Mouse (Mus musculus): Measurements from ENCODE around the gene Sox30. TPM values are rescaled to one million over a fixed set of nuclear protein-coding genes. Genes with fewer than 3 reads are reported as not detected.
A peak's percentile ranks its signal among the peaks of the same experiment; 100 is the strongest.
"Not testable (repeated sequence)": the region's sequence is repeated elsewhere in the genome, so short reads cannot be mapped to it uniquely, and the experiment has no call there.

The Sox30 gene
- polyA plus RNA-seq, 1 experiment from 2014 or later, result 0.23 TPM

DNA sequence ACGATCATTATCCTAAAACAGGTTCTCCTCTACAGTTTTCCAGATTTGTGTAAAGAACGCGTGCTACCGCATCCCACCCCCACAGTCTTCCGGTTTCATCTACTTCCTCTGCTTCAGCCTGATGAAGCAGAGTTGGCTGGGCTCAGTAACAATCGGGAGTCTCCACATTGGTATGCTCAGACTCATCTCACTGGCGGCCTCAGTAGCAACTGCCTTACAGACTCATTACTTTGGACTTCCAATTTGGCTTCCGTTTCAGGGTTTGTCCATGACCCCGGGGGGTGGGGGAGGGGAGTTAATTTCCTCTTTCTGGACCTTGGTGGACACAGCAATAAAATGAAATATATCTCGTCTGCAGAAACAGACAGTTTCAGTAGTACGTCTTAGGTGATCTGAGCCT lies 59.2 kb downstream of the Sox30 start:
- Histone ChIP-seq H3K36me3 (no peaks in the 10 kb centered on the region), H3K9me3 (replicated peaks) (no peaks in the 10 kb centered on the region), H3K4me3 (replicated peaks) (no peak overlapping the region), H3K27ac (replicated peaks) (no peak overlapping the region), H3K9ac (no peak overlapping the region), H3K27me3 (no peaks in the 10 kb centered on the region), H3K4me1 (no peaks in the 10 kb centered on the region), H3K4me2 (replicated peaks) (no peak overlapping the region)
- no peak for ATAC-seq (ENCODE audit: insufficient number of reproducible peaks, low FRiP score, low TSS enrichment, low read depth)
- 40% methylated on average over 11 of the region's 11 CpGs for WGBS

DNA sequence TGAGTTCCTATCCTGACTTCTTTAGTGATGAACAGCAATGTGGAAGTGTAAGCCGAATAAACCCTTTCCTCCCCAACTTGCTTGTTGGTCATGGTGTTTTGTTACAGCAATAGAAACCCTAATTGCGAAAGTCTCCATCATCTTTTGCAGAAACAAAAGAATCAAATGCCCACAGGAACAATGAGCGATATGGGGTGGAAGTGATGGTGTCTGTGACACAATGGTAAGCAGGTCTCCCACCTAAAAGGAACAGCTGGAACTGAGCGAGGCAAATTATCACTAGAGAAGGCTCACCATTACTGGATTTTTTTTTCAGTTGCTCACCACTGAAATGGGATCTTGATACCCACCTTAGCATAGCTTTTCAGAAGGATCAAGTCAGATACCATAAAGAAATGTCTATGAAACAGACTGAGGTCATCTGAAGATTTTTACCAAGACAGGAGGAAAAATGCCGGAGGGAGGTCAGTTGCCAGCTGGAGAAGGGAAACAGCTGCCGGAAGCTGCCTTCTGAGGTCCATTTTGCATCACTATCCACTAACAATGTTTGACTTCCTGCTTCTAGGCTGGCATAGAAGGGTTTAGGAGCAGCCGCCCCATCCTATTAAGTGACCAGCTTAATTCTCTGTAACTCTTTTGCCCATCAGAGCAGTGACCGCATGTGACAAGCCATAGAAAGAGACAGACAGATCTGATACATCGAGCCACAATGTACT lies 60.9 kb downstream of the Sox30 start:
- Histone ChIP-seq H3K27ac (replicated peaks) (no peak overlapping the region), H3K4me3 (replicated peaks) (no peak overlapping the region), H3K9ac (no peak overlapping the region), H3K4me1 (no peaks in the 10 kb centered on the region), H3K27me3 (no peaks in the 10 kb centered on the region), H3K36me3 (no peaks in the 10 kb centered on the region), H3K4me2 (replicated peaks) (no peak overlapping the region), H3K9me3 (replicated peaks) (no peaks in the 10 kb centered on the region)
- ATAC-seq (ENCODE audit: insufficient number of reproducible peaks, low FRiP score, low TSS enrichment, low read depth), result no peak
- WGBS, result 79% methylated on average over 9 of the region's 9 CpGs

DNA sequence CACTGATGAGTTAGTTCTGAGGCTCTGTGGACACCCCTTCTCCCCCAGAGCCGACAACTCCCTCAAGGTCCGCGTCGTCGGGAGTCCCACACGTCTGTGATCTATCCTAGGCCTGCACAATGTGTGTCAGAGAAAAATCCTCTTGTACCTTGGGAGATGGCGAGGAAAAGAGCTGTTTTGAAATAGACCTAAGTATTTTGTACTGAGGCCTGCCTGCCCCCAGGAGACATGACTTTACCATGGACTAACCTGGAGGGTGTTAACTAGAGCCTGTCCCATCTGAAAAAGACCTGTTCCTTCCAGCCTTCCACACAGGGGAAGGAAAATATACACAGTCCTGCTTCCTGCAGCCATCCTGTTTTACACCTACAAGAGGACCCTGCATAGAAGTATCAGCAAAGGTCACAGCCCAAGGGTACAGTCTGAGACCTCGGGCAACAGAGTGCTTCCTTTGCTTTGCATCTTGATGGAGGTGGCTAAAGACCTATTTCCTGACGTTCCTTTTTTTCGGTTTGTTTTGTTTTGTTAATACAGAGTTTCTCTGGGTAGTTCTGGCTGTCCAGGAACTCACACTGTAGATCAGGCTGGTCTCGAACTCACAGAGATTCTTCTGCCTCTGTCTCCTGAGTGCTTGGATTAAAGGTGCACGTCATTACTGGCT lies 61.6 kb downstream of the Sox30 start:
- H3K27ac ChIP-seq (replicated peaks), result no peak overlapping the region
- H3K9me3 ChIP-seq (replicated peaks), result no peaks in the 10 kb centered on the region
- H3K9ac ChIP-seq, result no peak overlapping the region
- no peaks in the 10 kb centered on the region for H3K4me1 ChIP-seq
- H3K27me3 ChIP-seq, result no peaks in the 10 kb centered on the region
- H3K36me3 ChIP-seq, result no peaks in the 10 kb centered on the region
- H3K4me2 ChIP-seq (replicated peaks), result no peak overlapping the region
- H3K4me3 ChIP-seq (replicated peaks), result no peak overlapping the region
- 72% methylated on average over 12 of the region's 12 CpGs for WGBS
- ATAC-seq (ENCODE audit: insufficient number of reproducible peaks, low FRiP score, low TSS enrichment, low read depth), result no peak

DNA sequence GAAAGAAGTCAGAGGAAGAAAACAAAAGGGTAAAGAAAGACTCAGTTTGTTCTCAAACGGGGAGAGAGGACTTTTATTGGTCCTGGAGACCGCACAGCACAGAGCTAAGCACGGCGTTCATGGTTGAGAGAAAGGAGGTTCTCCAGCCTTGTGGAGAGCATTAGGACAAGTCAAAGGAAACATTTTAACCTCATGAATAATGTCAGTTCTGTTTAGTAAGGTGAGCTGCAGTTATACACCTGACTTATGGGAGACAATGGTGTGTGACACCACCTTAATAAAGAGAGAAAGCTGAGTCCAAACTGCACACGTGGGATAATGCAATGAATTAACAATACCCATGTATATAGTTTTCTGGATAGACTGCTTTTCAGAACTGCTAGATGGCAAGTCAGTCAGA lies 64.7 kb downstream of the Sox30 start:
- no peak overlapping the region for H3K4me3 ChIP-seq (replicated peaks)
- WGBS, result 83% methylated on average over 5 of the region's 5 CpGs

DNA sequence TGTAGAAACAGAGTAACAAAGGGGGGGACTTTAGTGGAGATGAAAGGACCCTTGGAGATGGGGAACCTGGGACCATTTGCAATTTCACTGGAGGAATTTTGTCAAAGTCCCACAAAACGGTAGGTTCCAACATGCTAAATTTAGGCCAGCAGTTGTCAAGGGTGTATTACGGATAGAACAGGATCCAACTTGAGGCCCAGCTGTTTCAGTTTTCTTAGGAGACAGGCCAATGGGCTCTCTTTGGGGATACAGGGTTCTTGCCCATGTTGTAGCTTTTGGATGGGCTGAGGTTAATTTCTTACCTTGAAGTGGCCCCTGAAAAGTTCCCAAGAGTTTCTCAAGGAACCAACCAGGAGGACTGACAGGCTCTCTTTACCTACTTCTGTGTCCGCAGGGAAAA lies 67.2 kb downstream of the Sox30 start:
- Histone ChIP-seq H3K9ac (no peak overlapping the region), H3K4me1 (no peaks in the 10 kb centered on the region), H3K4me2 (replicated peaks) (no peak overlapping the region), H3K27me3 (no peaks in the 10 kb centered on the region), H3K36me3 (no peaks in the 10 kb centered on the region), H3K4me3 (replicated peaks) (no peak overlapping the region), H3K27ac (replicated peaks) (no peak overlapping the region), H3K9me3 (replicated peaks) (no peaks in the 10 kb centered on the region)
- ATAC-seq (ENCODE audit: insufficient number of reproducible peaks, low FRiP score, low TSS enrichment, low read depth), result no peak
- 77% methylated on average over 3 of the region's 3 CpGs for WGBS

More for the DNA sequence above, 64.7 kb downstream of the Sox30 start:
- Histone ChIP-seq H3K36me3 (no peaks in the 10 kb centered on the region), H3K9ac (no peak overlapping the region), H3K4me1 (no peaks in the 10 kb centered on the region), H3K4me2 (replicated peaks) (no peak overlapping the region), H3K27me3 (no peaks in the 10 kb centered on the region), H3K9me3 (replicated peaks) (no peaks in the 10 kb centered on the region), H3K27ac (replicated peaks) (no peak overlapping the region)
- no peak for ATAC-seq (ENCODE audit: insufficient number of reproducible peaks, low FRiP score, low TSS enrichment, low read depth)

DNA sequence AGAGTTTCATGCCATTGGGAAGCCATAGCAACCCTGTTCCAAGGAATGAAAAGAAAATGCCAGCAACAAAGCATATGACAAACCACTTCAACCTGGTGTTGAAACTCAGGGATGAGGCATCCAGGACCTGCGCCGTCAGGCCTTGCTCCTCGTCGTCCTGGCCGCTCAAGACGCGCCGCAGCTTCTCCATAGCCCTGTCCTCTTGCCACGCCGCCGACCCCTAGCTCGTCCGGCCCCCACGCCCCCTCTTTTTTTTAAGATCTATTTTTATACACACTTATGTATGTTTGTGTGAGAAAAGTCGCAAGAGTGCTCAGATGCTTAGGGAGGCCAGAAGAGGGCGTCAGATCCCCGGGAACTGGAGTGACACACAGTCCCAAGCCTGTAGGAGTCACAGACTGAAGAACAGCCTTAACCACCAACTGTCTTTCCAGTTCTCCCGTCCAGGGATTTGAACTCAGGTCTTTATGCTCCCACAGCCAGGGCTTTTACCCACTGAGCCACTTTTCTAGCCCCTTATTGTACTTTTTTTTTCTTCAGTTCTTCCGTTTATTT lies 72.1 kb downstream of the Sox30 start, which contains the start of gene Gm12166:
Gm12166 (minus strand) TSS at position 217 of the 555 bp plus-strand sequence.
- not testable (repeated sequence) for H3K36me3 ChIP-seq

DNA sequence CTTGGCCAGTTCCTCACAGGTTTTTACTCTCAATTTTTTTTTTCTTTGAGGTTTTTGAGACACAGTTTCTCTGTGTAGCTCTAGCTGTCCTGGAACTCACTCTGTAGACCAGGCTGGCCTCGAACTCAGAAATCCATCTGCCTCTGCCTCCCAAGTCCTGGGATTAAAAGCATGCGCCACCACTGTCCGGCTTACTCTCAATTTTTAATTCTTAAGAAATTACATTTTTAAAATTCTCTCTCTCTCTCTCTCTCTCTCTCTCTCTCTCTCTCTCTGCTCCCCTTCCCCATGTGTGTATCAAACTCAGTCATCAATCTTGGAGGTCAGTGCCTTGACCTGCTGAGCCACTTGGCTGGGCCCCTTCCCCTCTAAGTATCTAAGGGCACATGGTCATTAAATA lies 73.3 kb downstream of the Sox30 start:
- peaks cover 12% of the 10 kb centered on the region for H3K4me1 ChIP-seq
- H3K4me2 ChIP-seq (replicated peaks); H3K36me3 ChIP-seq; H3K4me3 ChIP-seq (replicated peaks); ATAC-seq (ENCODE audit: insufficient number of reproducible peaks, low FRiP score, low TSS enrichment, low read depth); H3K9me3 ChIP-seq (replicated peaks); H3K27ac ChIP-seq (replicated peaks); H3K27me3 ChIP-seq; H3K9ac ChIP-seq: not testable (repeated sequence)
- WGBS, result 86% methylated on average over 3 of the region's 3 CpGs

More for the DNA sequence above, 72.1 kb downstream of the Sox30 start, which contains the start of gene Gm12166:
- H3K4me2 ChIP-seq (replicated peaks); H3K9ac ChIP-seq; H3K4me3 ChIP-seq (replicated peaks); H3K27ac ChIP-seq (replicated peaks); H3K9me3 ChIP-seq (replicated peaks); H3K4me1 ChIP-seq; ATAC-seq (ENCODE audit: insufficient number of reproducible peaks, low FRiP score, low TSS enrichment, low read depth); H3K27me3 ChIP-seq: not testable (repeated sequence)
- WGBS, result 35% methylated on average over 19 of the region's 19 CpGs

DNA sequence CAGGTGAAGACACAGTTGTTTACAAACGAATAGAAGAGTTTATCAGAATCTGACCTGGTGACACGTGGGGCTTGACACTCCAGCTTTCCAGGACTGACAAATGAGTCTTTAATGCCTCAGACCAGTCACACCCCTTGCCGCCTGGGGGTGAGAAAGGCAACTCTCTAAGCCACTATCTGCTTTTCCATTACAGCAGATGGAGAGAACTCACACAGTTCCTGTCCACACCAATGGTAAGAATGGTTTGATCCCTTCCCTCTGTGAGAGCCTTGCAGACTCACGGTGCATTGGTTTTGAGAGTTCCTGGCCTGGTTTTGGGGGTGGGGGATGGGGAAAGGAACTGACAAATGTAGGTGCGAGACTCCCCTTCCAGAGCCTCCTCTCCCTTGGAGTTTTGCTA lies 74.2 kb downstream of the Sox30 start:
- Histone ChIP-seq H3K4me1 (peaks cover 12% of the 10 kb centered on the region), H3K4me2 (replicated peaks) (no peak overlapping the region), H3K36me3 (no peaks in the 10 kb centered on the region), H3K4me3 (replicated peaks) (no peak overlapping the region), H3K27me3 (no peaks in the 10 kb centered on the region), H3K9me3 (replicated peaks) (no peaks in the 10 kb centered on the region), H3K27ac (replicated peaks) (no peak overlapping the region), H3K9ac (no peak overlapping the region)
- ATAC-seq (ENCODE audit: insufficient number of reproducible peaks, low FRiP score, low TSS enrichment, low read depth), result no peak
- 58% methylated on average over 5 of the region's 5 CpGs for WGBS

DNA sequence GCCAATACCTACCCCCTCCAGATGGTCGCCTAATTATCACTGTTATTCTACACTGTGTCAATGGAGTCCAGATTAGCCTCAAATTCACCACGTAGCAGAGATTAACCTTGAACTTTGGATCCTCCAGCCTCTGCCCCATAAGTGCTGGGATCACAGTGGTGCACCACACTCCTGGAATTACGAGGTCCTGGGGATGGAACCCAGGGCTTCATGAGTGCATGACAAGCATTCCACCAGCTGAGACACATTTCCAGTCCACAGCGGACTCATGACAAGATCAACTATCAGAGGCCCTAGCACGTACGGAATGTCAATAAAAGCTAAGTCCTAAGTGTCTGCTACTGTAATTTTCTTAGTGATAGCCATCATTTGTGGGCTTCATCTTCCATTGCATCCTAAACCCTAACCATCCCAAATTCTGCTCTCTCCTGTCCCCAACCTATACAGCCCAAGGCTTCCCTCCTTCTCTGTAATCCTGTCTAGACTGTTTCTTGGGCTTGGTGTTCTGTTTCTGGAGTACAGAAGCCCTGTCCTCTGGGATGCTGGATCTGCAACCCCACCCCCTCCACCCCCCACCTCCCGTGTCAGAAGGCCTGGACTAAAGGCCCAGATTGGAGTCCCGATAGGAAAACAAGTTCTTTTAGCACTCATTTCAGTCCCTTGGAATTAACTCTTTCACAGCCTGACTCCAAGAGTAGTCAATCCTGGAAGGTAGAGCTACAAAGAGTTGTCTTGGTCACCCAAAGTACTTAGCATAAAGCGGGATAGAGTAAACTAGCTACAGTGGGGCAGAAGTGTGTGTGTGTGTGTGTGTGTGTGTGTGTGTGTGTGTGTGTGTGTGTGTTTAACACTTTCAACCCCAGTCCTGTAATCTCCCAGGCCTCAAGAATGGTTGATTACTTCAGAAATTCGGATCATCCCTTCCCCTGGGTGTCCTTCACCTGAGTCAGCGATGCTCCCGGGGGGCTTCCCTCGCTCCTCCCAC lies 75.1 kb downstream of the Sox30 start:
- H3K4me1 ChIP-seq, result peaks cover 12% of the 10 kb centered on the region
- 30% methylated on average over 13 of the region's 13 CpGs for WGBS

DNA sequence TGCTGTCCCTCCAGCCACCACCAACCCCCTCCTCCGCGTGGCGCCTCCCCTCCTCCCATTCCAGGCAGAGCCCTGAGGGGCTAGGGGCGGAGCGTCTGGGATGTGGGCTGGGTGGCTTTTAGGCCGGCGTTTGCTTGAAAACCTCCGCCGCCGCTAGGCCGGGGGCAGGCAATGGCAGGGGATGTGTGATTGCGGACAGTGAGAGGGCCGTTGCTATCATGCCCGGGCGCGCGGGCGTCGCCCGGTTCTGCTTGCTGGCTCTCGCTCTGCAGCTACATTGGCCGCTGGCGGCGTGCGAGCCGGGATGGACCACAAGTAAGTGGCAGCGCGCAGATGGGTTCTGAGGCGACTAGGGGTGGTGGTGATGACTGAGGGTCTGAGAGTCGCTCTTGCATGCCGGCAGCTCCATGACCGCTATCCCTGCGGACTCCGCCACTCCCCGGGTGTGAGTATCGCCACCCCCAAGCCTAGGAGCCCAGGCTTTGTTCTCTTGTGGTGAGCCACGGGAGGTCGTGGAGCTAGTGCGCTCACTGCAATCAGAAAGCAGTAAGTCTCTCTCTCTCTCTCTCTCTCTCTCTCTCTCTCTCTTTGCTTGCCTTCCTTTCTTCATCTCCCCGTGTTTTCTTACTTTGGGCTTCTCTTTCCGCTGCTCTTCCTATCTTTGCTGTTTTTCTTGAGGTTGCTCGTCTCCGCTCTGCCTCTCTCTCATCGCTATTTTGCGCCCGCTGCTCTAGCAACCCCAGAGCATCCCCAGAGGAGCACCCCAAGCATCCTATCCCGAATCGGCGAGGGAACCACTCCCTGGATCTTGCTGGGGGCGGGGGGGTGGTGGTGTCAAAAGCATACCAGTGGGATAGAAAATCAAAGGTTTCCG lies 76.0 kb downstream of the Sox30 start, which contains the start of gene Adam19:
Adam19 (plus strand) TSS at position 97 of the 874 bp plus-strand sequence.
- under 1% methylated on average over 51 of the region's 51 CpGs for WGBS
- peak; percentile 82 for ATAC-seq (ENCODE audit: insufficient number of reproducible peaks, low FRiP score, low TSS enrichment, low read depth)
- no peaks in the 10 kb centered on the region for H3K27me3 ChIP-seq

More for the DNA sequence above, 75.1 kb downstream of the Sox30 start:
- no peak overlapping the region for H3K9ac ChIP-seq
- ATAC-seq (ENCODE audit: insufficient number of reproducible peaks, low FRiP score, low TSS enrichment, low read depth), result 0 out of 2 replicates have a peak, but pooled peaks have one; percentile 12
- H3K27me3 ChIP-seq, result no peaks in the 10 kb centered on the region
- H3K9me3 ChIP-seq (replicated peaks), result no peaks in the 10 kb centered on the region
- H3K4me3 ChIP-seq (replicated peaks), result peak overlapping the region; percentile 63
- H3K4me2 ChIP-seq (replicated peaks), result peak overlapping the region; percentile 72
- no peaks in the 10 kb centered on the region for H3K36me3 ChIP-seq
- H3K27ac ChIP-seq (replicated peaks), result peak overlapping the region; percentile 82

More for the DNA sequence above, 76.0 kb downstream of the Sox30 start, which contains the start of gene Adam19:
- Histone ChIP-seq H3K4me3 (replicated peaks) (peak within 1 kb of the TSS; percentile 63), H3K9ac (peak within 1 kb of the TSS; percentile 69), H3K4me1 (peaks cover 12% of the 10 kb centered on the region), H3K36me3 (0 out of 2 replicates have a peak, but pooled peaks cover 5% of the 10 kb centered on the region), H3K27ac (replicated peaks) (peak within 1 kb of the TSS; percentile 82), H3K4me2 (replicated peaks) (peak within 1 kb of the TSS; percentile 72), H3K9me3 (replicated peaks) (no peaks in the 10 kb centered on the region)
